Mouse (Mus musculus): ENCODE measurements around the gene Ms4a5.

The Ms4a5 gene

GRCm38 (mm10) chr19:11232348-11232747 is 51.3 kb downstream of the Ms4a5 start, which contains the start of gene Ms4a12:
Gene Ms4a12, minus strand, starts transcription at chr19:11232448.
- DNase-seq (ENCODE audit: extremely low spot score, low spot score) = no peak

Data from neural tube, embryonic 10.5 days (tissue).